Mouse (Mus musculus) kidney, embryonic 16.5 days (tissue): Measurements from ENCODE around the gene Nkiras2. TPM values are rescaled to one million over a fixed set of nuclear protein-coding genes. Genes with fewer than 3 reads are reported as not detected.
"Not testable (repeated sequence)": the region's sequence is repeated elsewhere in the genome, so short reads cannot be mapped to it uniquely, and the experiment has no call there.

Source experiments
- ATAC-seq: fragments of 200-750 bp; cut with Nextera tagmentation; 2 replicates; pipeline ENCODE4 v1.8.0; 2017; ENCODE audit warnings: moderate TSS enrichment; ENCODE audit not compliant: low FRiP score, low TSS enrichment
- H3K27ac ChIP-seq: fragments of 300-500 bp; sonication (generic); 2 replicates; pipeline ENCODE4 v1.5.1; 2014; ENCODE audit warnings: low read length
- H3K27me3 ChIP-seq: fragments of 300-500 bp; sonication (generic); 2 replicates; pipeline ENCODE4 v1.6.1; 2014; ENCODE audit warnings: low read length, control low read depth, mixed read lengths; ENCODE audit not compliant: insufficient read depth
- H3K36me3 ChIP-seq: fragments of 300-500 bp; sonication (generic); 2 replicates; pipeline ENCODE4 v1.6.1; 2014; ENCODE audit warnings: low read length, control low read depth, mixed read lengths; ENCODE audit not compliant: insufficient read depth
- H3K4me1 ChIP-seq: fragments of 300-500 bp; sonication (generic); 2 replicates; pipeline ENCODE4 v1.6.1; 2014; ENCODE audit warnings: low read length, control low read depth, mixed read lengths; ENCODE audit not compliant: insufficient read depth
- H3K4me2 ChIP-seq: fragments of 300-500 bp; sonication (generic); replicated peaks from 2 replicates; pipeline ENCODE4 v1.6.1; 2014; ENCODE audit warnings: low read depth, low read length
- H3K4me3 ChIP-seq: fragments of 300-500 bp; sonication (generic); 2 replicates; pipeline ENCODE4 v1.5.1; 2014; ENCODE audit warnings: mild to moderate bottlenecking, low read length
- H3K9ac ChIP-seq: fragments of 300-500 bp; sonication (generic); replicated peaks from 2 replicates; pipeline ENCODE4 v1.6.1; 2014; ENCODE audit warnings: low read length
- H3K9me3 ChIP-seq: fragments of 300-500 bp; sonication (generic); 2 replicates; pipeline ENCODE4 v1.6.1; 2016; ENCODE audit warnings: low read length, control low read depth
- WGBS: fragments of 180-500 bp; shearing (Covaris S2); extraction: QIAGEN DNeasy Blood & Tissue Kit; methylation state at CpG from one replicate; pipeline ENCODE4 v1.1.7; 2014; 5-methylcytosine and 5-hydroxymethylcytosine counted together
- polyA plus RNA-seq: library from polyadenylated mRNA; unstranded; fragments of >200 nt; fragmentation: Nextera tagmentation; extraction: Ambion mirVana; gene quantifications from 2 replicates; pipeline ENCODE4 v1.2.1, GENCODE M21; 2015

Nkiras2 gene
- polyA plus RNA-seq, 1 experiment from 2014 or later = 74.8 TPM

DNA sequence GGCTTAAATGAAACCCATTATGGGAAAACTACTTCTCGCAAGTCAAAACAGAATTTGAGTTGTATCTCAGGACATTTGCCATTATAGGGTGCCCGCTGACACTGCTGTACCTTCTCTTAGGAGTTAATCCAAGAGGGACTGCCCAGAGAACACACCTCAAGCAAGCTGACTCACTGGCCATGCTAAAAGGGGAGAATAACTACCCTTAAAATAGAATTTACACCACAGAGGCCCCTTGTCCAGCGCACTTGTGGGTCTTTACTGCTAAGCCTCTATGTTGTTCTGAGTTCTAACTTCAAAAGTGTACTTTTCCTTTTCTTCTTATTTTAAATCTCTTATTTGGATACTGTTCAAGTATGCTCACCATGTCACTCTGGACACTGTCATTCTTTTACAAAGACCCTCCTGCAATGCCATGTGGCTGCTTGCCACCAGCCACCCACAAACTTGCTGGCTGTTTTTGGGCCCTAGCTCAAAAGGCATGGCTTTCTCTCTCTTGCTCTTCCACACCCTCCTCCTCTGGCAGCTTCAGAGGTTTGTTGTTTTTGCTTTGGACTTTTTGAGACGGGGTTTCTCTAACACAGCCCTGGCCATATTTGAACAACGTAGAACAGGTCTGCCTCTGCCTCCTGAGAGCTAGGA, 9.6 kb upstream of the Nkiras2 start:
- Histone ChIP-seq H3K4me1 (peaks cover 10% of the 10 kb centered on the region), H3K4me2 (no peak overlapping the region), H3K9ac (no peak overlapping the region), H3K27me3 (no peaks in the 10 kb centered on the region), H3K4me3 (no peak overlapping the region), H3K27ac (no peak overlapping the region), H3K9me3 (no peaks in the 10 kb centered on the region), H3K36me3 (no peaks in the 10 kb centered on the region; the same call in 1 of the 2 replicates)
- 78% methylated on average over 5 of the region's 5 CpGs for WGBS
- no peak for ATAC-seq

GRCm38 (mm10) chr11:100609997-100610680, 8.9 kb upstream of the Nkiras2 start:
- H3K4me2 ChIP-seq = no peak overlapping the region
- H3K36me3 ChIP-seq = no peaks in the 10 kb centered on the region; the same call in 1 of the 2 replicates
- no peak overlapping the region for H3K27ac ChIP-seq
- peaks cover 10% of the 10 kb centered on the region for H3K4me1 ChIP-seq
- H3K27me3 ChIP-seq = no peaks in the 10 kb centered on the region
- ATAC-seq = no peak
- H3K4me3 ChIP-seq = no peak overlapping the region
- no peaks in the 10 kb centered on the region for H3K9me3 ChIP-seq
- WGBS = 56% methylated on average over 9 of the region's 9 CpGs
- no peak overlapping the region for H3K9ac ChIP-seq

DNA sequence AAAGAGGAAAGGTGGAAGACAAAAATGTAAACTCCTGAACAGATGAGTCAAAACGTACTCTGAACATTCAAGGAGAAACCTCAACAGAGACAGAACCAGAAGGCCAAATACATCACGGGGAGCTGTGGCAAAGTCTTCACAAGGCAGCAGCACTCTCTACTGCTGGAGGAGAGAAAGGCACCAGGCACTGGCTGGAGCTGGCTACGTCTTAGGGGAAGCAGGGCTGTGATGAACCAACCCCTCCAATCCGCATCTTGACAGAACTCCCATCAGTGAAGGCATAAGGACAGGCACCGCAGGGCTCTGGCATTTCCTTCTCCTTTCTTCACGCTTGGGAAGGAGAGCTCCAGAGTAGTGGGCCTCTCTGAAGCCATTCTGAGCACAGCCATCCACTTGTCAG, 7.4 kb upstream of the Nkiras2 start:
- Histone ChIP-seq H3K4me2 (no peak overlapping the region), H3K36me3 (no peaks in the 10 kb centered on the region; the same call in 1 of the 2 replicates), H3K27ac (no peak overlapping the region), H3K4me3 (no peak overlapping the region), H3K27me3 (no peaks in the 10 kb centered on the region), H3K9ac (no peak overlapping the region), H3K9me3 (no peaks in the 10 kb centered on the region), H3K4me1 (peaks cover 10% of the 10 kb centered on the region)
- no peak for ATAC-seq
- 85% methylated on average over 6 of the region's 6 CpGs for WGBS

- Histone ChIP-seq H3K4me2 (no peak overlapping the region), H3K27ac (no peak overlapping the region), H3K4me3 (no peak overlapping the region; the same call in 1 of the 2 replicates), H3K36me3 (no peaks in the 10 kb centered on the region; the same call in 1 of the 2 replicates), H3K9ac (no peak overlapping the region), H3K9me3 (no peaks in the 10 kb centered on the region), H3K27me3 (no peaks in the 10 kb centered on the region), H3K4me1 (peaks cover 18% of the 10 kb centered on the region)
- WGBS = 94% methylated on average over 3 of the region's 3 CpGs
- no peak for ATAC-seq
These were observed 5.8 kb upstream of the Nkiras2 start for GRCm38 (mm10) chr11:100613241-100613640.

GRCm38 (mm10) chr11:100616332-100616731, 2.7 kb upstream of the Nkiras2 start:
- peaks cover 16% of the 10 kb centered on the region for H3K4me1 ChIP-seq
- no peaks in the 10 kb centered on the region for H3K9me3 ChIP-seq
- H3K4me2 ChIP-seq = no peak overlapping the region
- H3K27ac ChIP-seq = no peak overlapping the region
- H3K9ac ChIP-seq = no peak overlapping the region
- no peaks in the 10 kb centered on the region for H3K27me3 ChIP-seq
- no peaks in the 10 kb centered on the region; the same call in 1 of the 2 replicates for H3K36me3 ChIP-seq
- ATAC-seq = no peak
- 89% methylated on average over 5 of the region's 5 CpGs for WGBS
- no peak overlapping the region for H3K4me3 ChIP-seq

DNA sequence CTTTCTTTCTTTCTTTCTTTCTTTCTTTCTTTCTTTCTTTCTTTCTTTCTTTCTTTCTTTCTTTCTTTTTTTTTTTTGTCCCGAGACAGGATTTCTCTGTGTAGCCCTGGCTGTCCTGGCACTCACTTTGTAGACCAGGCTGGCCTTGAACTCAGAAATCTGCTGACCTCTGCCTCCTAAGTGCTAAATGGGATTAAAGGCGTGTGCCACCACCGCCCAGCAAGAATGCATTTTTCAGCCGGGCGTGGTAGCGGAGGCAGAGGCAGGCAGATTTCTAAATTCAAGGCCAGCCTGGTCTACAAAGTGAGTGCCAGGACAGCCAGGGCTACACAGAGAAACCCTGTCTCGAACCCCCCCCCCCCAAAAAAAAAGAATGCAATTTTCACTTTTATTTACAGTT, 2.2 kb upstream of the Nkiras2 start:
- ATAC-seq, H3K4me2 ChIP-seq, H3K9me3 ChIP-seq, H3K27ac ChIP-seq, H3K36me3 ChIP-seq, H3K4me3 ChIP-seq, H3K9ac ChIP-seq, H3K27me3 ChIP-seq: not testable (repeated sequence)
- WGBS = 96% methylated on average over 7 of the region's 7 CpGs
- H3K4me1 ChIP-seq = peaks cover 16% of the 10 kb centered on the region

- Histone ChIP-seq H3K27me3 (no peaks in the 10 kb centered on the region), H3K4me1 (peaks cover 17% of the 10 kb centered on the region), H3K4me3 (no peak overlapping the region), H3K4me2 (peak overlapping the region; percentile 72; the same call in 1 of the 2 replicates), H3K9ac (no peak overlapping the region), H3K27ac (no peak overlapping the region), H3K36me3 (no peaks in the 10 kb centered on the region; the same call in 1 of the 2 replicates), H3K9me3 (no peaks in the 10 kb centered on the region)
- WGBS = 88% methylated on average over 4 of the region's 4 CpGs
- no peak for ATAC-seq
These were observed 1.6 kb upstream of the Nkiras2 start for GRCm38 (mm10) chr11:100617480-100617879.

- H3K9me3 ChIP-seq = no peaks in the 10 kb centered on the region
- H3K4me3 ChIP-seq = peak overlapping the region; percentile 72
- peaks cover 29% of the 10 kb centered on the region for H3K4me1 ChIP-seq
- peak; percentile 96 for ATAC-seq
- peak overlapping the region; percentile 88 for H3K9ac ChIP-seq
- H3K36me3 ChIP-seq = no peaks in the 10 kb centered on the region; the same call in 1 of the 2 replicates
- under 1% methylated on average over 40 of the region's 40 CpGs for WGBS
- H3K4me2 ChIP-seq = peak overlapping the region; percentile 72
- H3K27ac ChIP-seq = peak overlapping the region; percentile 93
- no peaks in the 10 kb centered on the region for H3K27me3 ChIP-seq
These were observed 486 bp downstream of the Nkiras2 start for GRCm38 (mm10) chr11:100619485-100619975.

GRCm38 (mm10) chr11:100619982-100620381, 938 bp downstream of the Nkiras2 start, which contains the start of gene Dnajc7:
Dnajc7 (minus strand) TSS chr11:100620168.
- 0 out of 2 replicates have a peak, but pooled peaks have one; percentile 0 for ATAC-seq
- Histone ChIP-seq H3K36me3 (peaks cover 3% of the 10 kb centered on the region; the same call in 1 of the 2 replicates), H3K4me3 (peak within 1 kb of the TSS; percentile 72), H3K9me3 (no peaks in the 10 kb centered on the region), H3K27ac (peak within 1 kb of the TSS; percentile 93), H3K4me1 (peaks cover 29% of the 10 kb centered on the region), H3K9ac (peak within 1 kb of the TSS; percentile 88), H3K4me2 (peak within 1 kb of the TSS; percentile 72), H3K27me3 (no peaks in the 10 kb centered on the region)
- under 1% methylated on average over 11 of the region's 11 CpGs for WGBS
